Mouse (Mus musculus): ENCODE data around the gene Sult1a1.

- TF ChIP-seq CTCF (IDR thresholded peaks at IDR 0.05; ENCODE audit: low read depth): peak; percentile 4; the same call in 1 of the 2 replicates
- no peak for TF ChIP-seq EP300 (IDR thresholded peaks at IDR 0.05; ENCODE audit: low read depth)
These were observed 28.1 kb upstream of the Sult1a1 start for GRCm38 (mm10) chr7:126704121-126704980.

All from liver, embryonic 14.5 days (tissue).